Mouse (Mus musculus): ENCODE measurements around the gene Hoxd11. TPM values are rescaled to one million over a fixed set of nuclear protein-coding genes. Genes with fewer than 3 reads are reported as not detected.

Gene Hoxd11
- polyA plus RNA-seq, 1 experiment from 2014 or later = not detected

- H3K9me3 ChIP-seq (ENCODE audit: low read length) = no peaks in the 10 kb centered on the region
- H3K27me3 ChIP-seq (replicated peaks; ENCODE audit: insufficient read depth, low read length) = peaks cover 90% of the 10 kb centered on the region
- WGBS = 12% methylated on average over 9 of the region's 9 CpGs
- H3K4me2 ChIP-seq (replicated peaks; ENCODE audit: low read depth, low read length) = no peak overlapping the region
- 0 out of 2 replicates have a peak, but pooled peaks cover 3% of the 10 kb centered on the region for H3K4me1 ChIP-seq (ENCODE audit: insufficient read depth, low read depth, low read length)
- no peaks in the 10 kb centered on the region for H3K36me3 ChIP-seq (ENCODE audit: insufficient read depth, low read length)
- no peak overlapping the region for H3K4me3 ChIP-seq (ENCODE audit: low read depth, low read length)
- no peak overlapping the region for H3K9ac ChIP-seq (replicated peaks; ENCODE audit: low read depth)
- DNase-seq (ENCODE audit: low spot score) = no peak
- no peak for TF ChIP-seq EP300 (IDR thresholded peaks at IDR 0.05)
- TF ChIP-seq CTCF (IDR thresholded peaks at IDR 0.05) = no peak
- no peak for ATAC-seq
- H3K27ac ChIP-seq (ENCODE audit: low read length) = no peak overlapping the region
Measured at GRCm38 (mm10) chr2:74731799-74732512, 52.6 kb downstream of the Hoxd11 start.

GRCm38 (mm10) chr2:74732513-74733316, 53.4 kb downstream of the Hoxd11 start:
- Histone ChIP-seq H3K36me3 (ENCODE audit: insufficient read depth, low read length) (no peaks in the 10 kb centered on the region), H3K4me2 (replicated peaks; ENCODE audit: low read depth, low read length) (no peak overlapping the region), H3K27ac (ENCODE audit: low read length) (no peak overlapping the region), H3K4me3 (ENCODE audit: low read depth, low read length) (no peak overlapping the region; the same call in 1 of the 2 replicates), H3K4me1 (ENCODE audit: insufficient read depth, low read depth, low read length) (no peaks in the 10 kb centered on the region), H3K9ac (replicated peaks; ENCODE audit: low read depth) (no peak overlapping the region), H3K27me3 (replicated peaks; ENCODE audit: insufficient read depth, low read length) (peaks cover 90% of the 10 kb centered on the region), H3K9me3 (ENCODE audit: low read length) (no peaks in the 10 kb centered on the region)
- WGBS = 2% methylated on average over 42 of the region's 52 CpGs
- TF ChIP-seq CTCF (IDR thresholded peaks at IDR 0.05) (no peak), EP300 (IDR thresholded peaks at IDR 0.05) (no peak)
- DNase-seq (ENCODE audit: low spot score) = no peak
- ATAC-seq = no peak

DNA sequence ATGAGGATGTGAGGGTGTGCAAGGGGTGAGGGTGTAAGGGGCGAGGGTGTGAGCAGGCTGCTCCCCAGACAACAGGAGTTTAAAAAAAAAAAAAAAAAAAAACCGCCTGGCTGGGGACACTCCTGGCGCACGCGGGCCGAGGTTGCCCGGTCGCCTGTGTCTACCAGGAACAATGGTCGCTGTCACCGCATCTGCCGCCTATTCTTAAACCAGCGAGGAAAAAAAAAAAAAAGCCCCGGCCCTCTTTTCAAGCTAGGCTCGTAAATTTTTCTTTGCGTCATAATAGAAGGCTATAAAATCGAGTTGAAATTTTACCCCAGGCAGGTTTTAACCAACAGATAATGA, 53.9 kb downstream of the Hoxd11 start:
- Histone ChIP-seq H3K4me3 (ENCODE audit: low read depth, low read length) (no peak overlapping the region), H3K27me3 (replicated peaks; ENCODE audit: insufficient read depth, low read length) (peaks cover 90% of the 10 kb centered on the region), H3K4me2 (replicated peaks; ENCODE audit: low read depth, low read length) (no peak overlapping the region), H3K9me3 (ENCODE audit: low read length) (no peaks in the 10 kb centered on the region), H3K27ac (ENCODE audit: low read length) (no peak overlapping the region), H3K9ac (replicated peaks; ENCODE audit: low read depth) (no peak overlapping the region), H3K36me3 (ENCODE audit: insufficient read depth, low read length) (no peaks in the 10 kb centered on the region), H3K4me1 (ENCODE audit: insufficient read depth, low read depth, low read length) (no peaks in the 10 kb centered on the region)
- ATAC-seq (no peak), DNase-seq (ENCODE audit: low spot score) (no peak)
- no peak for TF ChIP-seq EP300 (IDR thresholded peaks at IDR 0.05)
- TF ChIP-seq CTCF (IDR thresholded peaks at IDR 0.05) = no peak
- 3% methylated on average over 16 of the region's 16 CpGs for WGBS

- DNase-seq (ENCODE audit: low spot score) (no peak), ATAC-seq (no peak)
- no peak overlapping the region for H3K4me2 ChIP-seq (replicated peaks; ENCODE audit: low read depth, low read length)
- 5% methylated on average over 6 of the region's 6 CpGs for WGBS
- H3K27me3 ChIP-seq (replicated peaks; ENCODE audit: insufficient read depth, low read length) = peaks cover 90% of the 10 kb centered on the region
- TF ChIP-seq EP300 (IDR thresholded peaks at IDR 0.05) = no peak
- no peak for TF ChIP-seq CTCF (IDR thresholded peaks at IDR 0.05)
- no peak overlapping the region for H3K27ac ChIP-seq (ENCODE audit: low read length)
- H3K4me1 ChIP-seq (ENCODE audit: insufficient read depth, low read depth, low read length) = no peaks in the 10 kb centered on the region
- H3K36me3 ChIP-seq (ENCODE audit: insufficient read depth, low read length) = no peaks in the 10 kb centered on the region
- no peak overlapping the region for H3K9ac ChIP-seq (replicated peaks; ENCODE audit: low read depth)
- H3K9me3 ChIP-seq (ENCODE audit: low read length) = no peaks in the 10 kb centered on the region
- H3K4me3 ChIP-seq (ENCODE audit: low read depth, low read length) = no peak overlapping the region
Measured at GRCm38 (mm10) chr2:74733765-74734164, 54.4 kb downstream of the Hoxd11 start.

GRCm38 (mm10) chr2:74734451-74734850, 55.1 kb downstream of the Hoxd11 start:
- Histone ChIP-seq H3K9me3 (ENCODE audit: low read length) (no peaks in the 10 kb centered on the region), H3K27me3 (replicated peaks; ENCODE audit: insufficient read depth, low read length) (peaks cover 92% of the 10 kb centered on the region), H3K9ac (replicated peaks; ENCODE audit: low read depth) (no peak overlapping the region), H3K27ac (ENCODE audit: low read length) (no peak overlapping the region), H3K36me3 (ENCODE audit: insufficient read depth, low read length) (no peaks in the 10 kb centered on the region), H3K4me3 (ENCODE audit: low read depth, low read length) (no peak overlapping the region), H3K4me1 (ENCODE audit: insufficient read depth, low read depth, low read length) (no peaks in the 10 kb centered on the region), H3K4me2 (replicated peaks; ENCODE audit: low read depth, low read length) (no peak overlapping the region)
- ATAC-seq (no peak), DNase-seq (ENCODE audit: low spot score) (no peak)
- under 1% methylated on average over 12 of the region's 13 CpGs for WGBS
- TF ChIP-seq EP300 (IDR thresholded peaks at IDR 0.05) (no peak), CTCF (IDR thresholded peaks at IDR 0.05) (no peak)

DNA sequence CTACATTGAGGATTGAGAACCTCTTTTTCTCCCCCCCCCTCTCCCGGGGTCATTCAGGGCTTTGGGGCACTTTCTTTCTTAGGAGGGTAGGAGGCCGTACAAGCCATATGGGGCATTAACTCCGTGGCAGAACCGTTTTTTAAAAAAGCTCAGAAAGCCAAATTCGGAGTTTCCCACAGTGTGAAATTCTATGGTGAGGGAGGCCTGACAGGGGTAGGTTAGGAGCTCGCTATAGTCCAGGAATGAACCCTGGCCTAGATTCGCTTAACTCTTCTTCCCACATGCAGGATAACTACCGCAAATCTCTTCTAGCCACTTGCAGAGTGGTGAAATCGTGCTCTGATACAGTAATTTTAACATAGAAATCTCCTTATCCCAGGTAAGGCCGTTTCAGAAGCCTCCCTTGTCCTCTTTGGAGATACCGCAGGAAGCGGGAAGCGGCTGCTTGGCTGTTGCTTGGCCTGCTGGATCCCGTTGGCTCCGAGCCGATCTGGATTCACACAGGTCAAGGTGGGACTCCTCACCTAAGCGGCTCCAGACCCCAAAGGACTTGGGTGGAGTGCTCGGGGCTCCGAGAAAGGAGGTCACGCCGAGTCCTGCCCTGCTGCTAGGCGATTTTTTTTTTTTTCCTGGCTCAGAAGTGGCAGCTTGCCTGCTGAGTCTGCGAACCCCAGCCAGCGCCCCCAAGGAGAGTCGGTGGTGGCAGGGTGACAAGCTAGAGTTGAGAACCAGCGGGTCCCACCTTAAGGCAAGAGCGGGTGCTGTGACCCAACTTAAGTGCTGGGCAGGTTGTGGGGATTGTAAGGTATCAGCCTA, 55.8 kb downstream of the Hoxd11 start:
- no peak overlapping the region for H3K4me2 ChIP-seq (replicated peaks; ENCODE audit: low read depth, low read length)
- H3K27me3 ChIP-seq (replicated peaks; ENCODE audit: insufficient read depth, low read length) = peaks cover 89% of the 10 kb centered on the region
- DNase-seq (ENCODE audit: low spot score) = no peak
- H3K9ac ChIP-seq (replicated peaks; ENCODE audit: low read depth) = no peak overlapping the region
- no peak overlapping the region for H3K4me3 ChIP-seq (ENCODE audit: low read depth, low read length)
- no peaks in the 10 kb centered on the region for H3K36me3 ChIP-seq (ENCODE audit: insufficient read depth, low read length)
- H3K9me3 ChIP-seq (ENCODE audit: low read length) = no peaks in the 10 kb centered on the region
- H3K27ac ChIP-seq (ENCODE audit: low read length) = no peak overlapping the region
- TF ChIP-seq EP300 (IDR thresholded peaks at IDR 0.05) (no peak), CTCF (IDR thresholded peaks at IDR 0.05) (no peak)
- WGBS = 6% methylated on average over 27 of the region's 27 CpGs
- H3K4me1 ChIP-seq (ENCODE audit: insufficient read depth, low read depth, low read length) = no peaks in the 10 kb centered on the region
- ATAC-seq = no peak
